Mouse (Mus musculus): ENCODE data around the gene Spin2g. TPM values are rescaled to one million over a fixed set of nuclear protein-coding genes. Genes with fewer than 3 reads are reported as not detected.
"Not testable (repeated sequence)": the region's sequence is repeated elsewhere in the genome, so short reads cannot be mapped to it uniquely, and the experiment has no call there.

Gene Spin2g
- total RNA-seq (2022) = not detected

- not testable (repeated sequence) for DNase-seq (ENCODE audit: low spot score in 2 of 2)
Measured at GRCm38 (mm10) chrX:34238633-34239032, at the start of gene Spin2g. Spin2g (minus strand) TSS chrX:34238733.

Other genes starting within 250 kb of the Spin2g start
- not detected for gene Btbd35f9, start 77.2 kb downstream of the Spin2g start, total RNA-seq (2022)
- not detected for gene Btbd35f8, start 211.8 kb upstream of the Spin2g start, total RNA-seq (2022)

Measured in gastrocnemius, adult 8-10 months (tissue).